Mouse (Mus musculus) neural tube, embryonic 15.5 days (tissue): ENCODE results near the gene Tmem221. TPM values are rescaled to one million over a fixed set of nuclear protein-coding genes. Genes with fewer than 3 reads are reported as not detected.

Experiments
- ATAC-seq: fragments of 200-750 bp; cut with Nextera tagmentation; 2 replicates; pipeline ENCODE4 v1.8.0; 2017; ENCODE audit warnings: mild to moderate bottlenecking, moderate TSS enrichment, moderate library complexity; ENCODE audit not compliant: low FRiP score
- H3K27ac ChIP-seq: fragments of 300-500 bp; sonication (generic); replicated peaks from 2 replicates; pipeline ENCODE4 v1.5.1; 2015; ENCODE audit warnings: mild to moderate bottlenecking, inconsistent platforms
- H3K27me3 ChIP-seq: fragments of 300-500 bp; sonication (generic); replicated peaks from 2 replicates; pipeline ENCODE4 v1.6.1; 2015; ENCODE audit warnings: inconsistent platforms
- H3K36me3 ChIP-seq: fragments of 300-500 bp; sonication (generic); 2 replicates; pipeline ENCODE4 v1.6.1; 2015; ENCODE audit warnings: inconsistent platforms
- H3K4me1 ChIP-seq: fragments of 300-500 bp; sonication (generic); 2 replicates; pipeline ENCODE4 v1.6.1; 2015; ENCODE audit warnings: inconsistent platforms
- H3K4me2 ChIP-seq: fragments of 300-500 bp; sonication (generic); 2 replicates; pipeline ENCODE4 v1.6.1; 2015; ENCODE audit warnings: inconsistent platforms, mild to moderate bottlenecking, moderate library complexity
- H3K4me3 ChIP-seq: fragments of 300-500 bp; sonication (generic); replicated peaks from 2 replicates; pipeline ENCODE4 v1.5.1; 2015; ENCODE audit warnings: mild to moderate bottlenecking, inconsistent platforms
- H3K9ac ChIP-seq: fragments of 300-500 bp; sonication (generic); replicated peaks from 2 replicates; pipeline ENCODE4 v1.6.1; 2015; ENCODE audit warnings: mild to moderate bottlenecking, inconsistent platforms
- H3K9me3 ChIP-seq: fragments of 300-500 bp; sonication (generic); replicated peaks from 2 replicates; pipeline ENCODE4 v1.6.1; 2016; ENCODE audit warnings: inconsistent platforms
- WGBS: fragments of 180-500 bp; shearing (Covaris S2); methylation state at CpG from one replicate; pipeline ENCODE4 v1.1.7; 2015; ENCODE audit warnings: mixed read lengths; 5-methylcytosine and 5-hydroxymethylcytosine counted together
- polyA plus RNA-seq: library from polyadenylated mRNA; unstranded; fragments of >200 nt; fragmentation: Nextera tagmentation; extraction: Ambion mirVana; gene quantifications from 2 replicates; pipeline ENCODE4 v1.2.1, GENCODE M21; 2015

Gene Tmem221
- polyA plus RNA-seq, 1 experiment from 2014 or later = 0.15 TPM

- no peak overlapping the region for H3K27ac ChIP-seq
- peaks cover 80% of the 10 kb centered on the region for H3K27me3 ChIP-seq
- H3K4me3 ChIP-seq = peak overlapping the region; percentile 32
- H3K9ac ChIP-seq = peak overlapping the region; percentile 37
- WGBS = under 1% methylated on average over 33 of the region's 33 CpGs
- peaks cover 19% of the 10 kb centered on the region for H3K4me1 ChIP-seq
- ATAC-seq = peak; percentile 51; the same call in 1 of the 2 replicates
- no peaks in the 10 kb centered on the region for H3K36me3 ChIP-seq
- peak overlapping the region; percentile 56 for H3K4me2 ChIP-seq
- H3K9me3 ChIP-seq = no peaks in the 10 kb centered on the region
Measured at GRCm38 (mm10) chr8:71562751-71563150, 4.1 kb upstream of the Tmem221 start.

- H3K4me1 ChIP-seq = peaks cover 19% of the 10 kb centered on the region
- WGBS = 4% methylated on average over 15 of the region's 15 CpGs
Measured at GRCm38 (mm10) chr8:71561401-71561800, 2.7 kb upstream of the Tmem221 start.

DNA sequence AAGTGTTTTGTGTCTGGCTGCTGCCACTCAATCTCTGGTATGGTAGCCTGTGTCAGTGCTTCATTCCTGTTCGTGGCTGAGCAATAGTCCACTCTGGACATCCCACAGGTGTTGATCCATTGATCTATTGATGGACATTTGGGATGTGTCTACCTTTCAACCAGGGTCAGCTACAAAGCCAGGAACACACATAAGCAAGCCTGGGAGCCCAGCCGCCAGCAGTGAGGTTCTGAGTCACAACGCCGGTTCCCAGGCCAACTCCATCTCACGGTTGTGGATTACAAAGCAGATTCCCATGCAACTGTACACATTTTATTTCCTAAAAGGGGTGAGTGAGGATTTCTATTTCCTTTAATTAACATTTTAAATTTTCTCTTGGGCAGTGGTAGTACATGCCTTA is 2.1 kb upstream of the Tmem221 start:
- no peak for ATAC-seq
- Histone ChIP-seq H3K4me1 (peaks cover 19% of the 10 kb centered on the region), H3K27me3 (peaks cover 85% of the 10 kb centered on the region), H3K4me3 (no peak overlapping the region), H3K9ac (no peak overlapping the region), H3K4me2 (no peak overlapping the region), H3K27ac (no peak overlapping the region), H3K36me3 (no peaks in the 10 kb centered on the region), H3K9me3 (no peaks in the 10 kb centered on the region)
- WGBS = 85% methylated on average over 5 of the region's 5 CpGs

More at GRCm38 (mm10) chr8:71561401-71561800, 2.7 kb upstream of the Tmem221 start:
- Histone ChIP-seq H3K4me3 (no peak overlapping the region), H3K27ac (no peak overlapping the region), H3K36me3 (no peaks in the 10 kb centered on the region), H3K27me3 (peaks cover 85% of the 10 kb centered on the region), H3K9ac (no peak overlapping the region), H3K9me3 (no peaks in the 10 kb centered on the region), H3K4me2 (no peak overlapping the region)
- peak; percentile 34; the same call in 1 of the 2 replicates for ATAC-seq

DNA sequence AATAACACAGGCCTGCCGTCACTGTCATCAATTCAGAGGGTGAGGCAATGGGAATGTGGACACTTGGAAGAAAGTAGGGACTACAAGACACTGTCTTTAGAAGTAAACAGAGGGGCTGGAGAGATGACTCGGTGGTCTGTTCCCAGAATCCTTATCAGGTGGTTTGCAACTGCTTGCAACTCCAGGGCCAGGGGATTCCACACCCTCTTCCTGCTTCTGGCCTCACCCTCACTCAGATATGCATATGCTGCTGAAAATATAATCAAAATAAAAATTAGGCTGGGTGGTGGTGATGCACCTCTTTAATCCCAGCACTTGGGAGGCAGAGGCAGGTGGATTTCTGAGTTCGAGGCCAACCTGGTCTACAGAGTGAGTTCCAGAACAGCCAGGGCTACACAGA is 1.4 kb upstream of the Tmem221 start:
- Histone ChIP-seq H3K9ac (no peak overlapping the region), H3K36me3 (no peaks in the 10 kb centered on the region), H3K4me1 (peaks cover 19% of the 10 kb centered on the region), H3K4me2 (no peak overlapping the region), H3K27me3 (peaks cover 92% of the 10 kb centered on the region), H3K9me3 (no peaks in the 10 kb centered on the region), H3K27ac (no peak overlapping the region), H3K4me3 (no peak overlapping the region)
- no peak for ATAC-seq
- WGBS = 86% methylated on average over 3 of the region's 3 CpGs

GRCm38 (mm10) chr8:71558958-71559690 is 453 bp upstream of the Tmem221 start:
- no peaks in the 10 kb centered on the region for H3K9me3 ChIP-seq
- H3K36me3 ChIP-seq = no peaks in the 10 kb centered on the region
- peaks cover 19% of the 10 kb centered on the region for H3K4me1 ChIP-seq
- peak overlapping the region; percentile 17 for H3K4me3 ChIP-seq
- H3K4me2 ChIP-seq = peak overlapping the region; percentile 49
- H3K27me3 ChIP-seq = peaks cover 88% of the 10 kb centered on the region
- H3K27ac ChIP-seq = no peak overlapping the region
- WGBS = 2% methylated on average over 24 of the region's 24 CpGs
- no peak overlapping the region for H3K9ac ChIP-seq
- ATAC-seq = no peak

GRCm38 (mm10) chr8:71554644-71555043 is 4.0 kb downstream of the Tmem221 start:
- no peaks in the 10 kb centered on the region for H3K36me3 ChIP-seq
- WGBS = 91% methylated on average over 2 of the region's 2 CpGs
- no peak overlapping the region for H3K4me2 ChIP-seq
- H3K9ac ChIP-seq = no peak overlapping the region
- peaks cover 47% of the 10 kb centered on the region for H3K27me3 ChIP-seq
- H3K9me3 ChIP-seq = no peaks in the 10 kb centered on the region
- ATAC-seq = no peak
- H3K27ac ChIP-seq = no peak overlapping the region
- no peak overlapping the region for H3K4me3 ChIP-seq
- H3K4me1 ChIP-seq = peaks cover 10% of the 10 kb centered on the region

DNA sequence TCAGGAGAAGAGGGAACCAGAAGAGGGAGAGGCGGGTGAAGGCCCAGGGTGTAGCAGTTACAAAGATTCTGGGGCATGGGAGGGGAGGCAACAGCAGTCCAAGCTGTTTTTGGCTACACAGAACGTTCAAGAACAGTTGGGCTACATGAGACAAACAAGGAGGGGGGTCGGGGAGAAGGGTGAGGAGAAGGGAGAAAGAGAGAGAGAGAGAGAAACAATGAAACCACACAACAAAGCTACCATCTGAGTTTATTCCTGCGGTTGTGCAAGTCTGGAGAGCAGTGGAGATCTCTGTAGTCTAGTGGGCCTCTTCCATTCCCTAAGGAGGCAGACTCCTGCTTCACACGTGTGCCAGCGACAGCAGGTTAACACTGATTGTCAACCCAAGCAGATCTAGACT is 4.7 kb downstream of the Tmem221 start:
- H3K27ac ChIP-seq = no peak overlapping the region
- no peaks in the 10 kb centered on the region for H3K9me3 ChIP-seq
- H3K27me3 ChIP-seq = peaks cover 40% of the 10 kb centered on the region
- H3K4me1 ChIP-seq = peaks cover 8% of the 10 kb centered on the region
- H3K9ac ChIP-seq = no peak overlapping the region
- no peaks in the 10 kb centered on the region for H3K36me3 ChIP-seq
- ATAC-seq = no peak
- H3K4me3 ChIP-seq = no peak overlapping the region
- 71% methylated on average over 6 of the region's 6 CpGs for WGBS
- no peak overlapping the region for H3K4me2 ChIP-seq

DNA sequence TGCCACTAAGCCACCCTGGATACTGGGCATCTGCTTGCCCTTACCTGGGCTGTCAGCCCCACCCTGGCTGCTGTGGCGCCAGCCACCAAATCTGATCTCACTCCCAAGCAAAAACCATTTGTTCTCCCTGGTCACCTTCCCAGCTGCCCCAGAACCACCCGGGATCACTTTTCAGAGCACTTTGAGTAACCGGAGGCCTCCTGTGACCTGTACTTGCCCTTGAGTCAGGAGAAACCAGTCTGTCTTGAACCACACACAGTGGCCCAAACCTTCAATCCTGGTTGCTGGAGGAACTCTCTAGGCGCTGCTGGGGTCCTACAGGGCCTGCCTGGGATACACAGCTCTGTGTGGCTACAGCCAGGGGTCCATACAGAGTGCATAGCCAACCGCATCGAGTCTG is 5.9 kb downstream of the Tmem221 start:
- no peaks in the 10 kb centered on the region for H3K4me1 ChIP-seq
- H3K4me2 ChIP-seq = no peak overlapping the region
- H3K9me3 ChIP-seq = no peaks in the 10 kb centered on the region
- 74% methylated on average over 6 of the region's 6 CpGs for WGBS
- ATAC-seq = no peak
- peaks cover 28% of the 10 kb centered on the region for H3K27me3 ChIP-seq
- no peak overlapping the region for H3K4me3 ChIP-seq
- H3K36me3 ChIP-seq = peaks cover 10% of the 10 kb centered on the region
- H3K9ac ChIP-seq = no peak overlapping the region
- no peak overlapping the region for H3K27ac ChIP-seq

GRCm38 (mm10) chr8:71550754-71551153 is 7.9 kb downstream of the Tmem221 start:
- Histone ChIP-seq H3K4me2 (no peak overlapping the region), H3K9ac (no peak overlapping the region), H3K36me3 (peaks cover 26% of the 10 kb centered on the region), H3K27me3 (peaks cover 8% of the 10 kb centered on the region), H3K4me1 (no peaks in the 10 kb centered on the region), H3K4me3 (no peak overlapping the region), H3K9me3 (no peaks in the 10 kb centered on the region), H3K27ac (no peak overlapping the region)
- no peak for ATAC-seq
- 75% methylated on average over 7 of the region's 7 CpGs for WGBS

- no peaks in the 10 kb centered on the region for H3K9me3 ChIP-seq
- peaks cover 33% of the 10 kb centered on the region for H3K36me3 ChIP-seq
- no peak overlapping the region for H3K4me3 ChIP-seq
- ATAC-seq = no peak
- 87% methylated on average over 7 of the region's 7 CpGs for WGBS
- no peaks in the 10 kb centered on the region for H3K27me3 ChIP-seq
- H3K4me1 ChIP-seq = peaks cover 17% of the 10 kb centered on the region
- H3K9ac ChIP-seq = no peak overlapping the region
- H3K27ac ChIP-seq = no peak overlapping the region
- H3K4me2 ChIP-seq = no peak overlapping the region
Measured at GRCm38 (mm10) chr8:71547590-71547989, 11.1 kb downstream of the Tmem221 start.

DNA sequence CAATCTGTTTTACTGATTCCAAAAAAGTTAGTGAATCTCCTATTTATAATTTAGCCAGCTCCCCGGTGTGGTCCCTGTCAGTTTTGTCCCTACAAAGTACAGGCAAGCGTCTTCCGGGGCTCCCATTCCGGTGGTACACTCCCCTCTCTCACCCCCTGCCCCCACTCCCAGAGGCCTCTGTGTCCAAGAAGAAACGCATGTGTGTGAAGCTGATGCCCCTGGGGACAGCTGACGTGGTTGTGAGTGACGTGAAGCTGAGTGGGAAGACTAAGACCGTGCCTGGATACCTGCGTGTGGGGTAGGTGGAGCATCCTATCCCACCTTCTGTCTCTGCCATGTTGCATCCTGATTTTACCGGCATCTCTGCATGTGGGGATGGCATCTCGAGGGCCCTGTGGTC is 13.6 kb downstream of the Tmem221 start:
- Histone ChIP-seq H3K27me3 (0 out of 2 replicates have a peak, but pooled peaks cover 4% of the 10 kb centered on the region), H3K36me3 (peaks cover 33% of the 10 kb centered on the region), H3K4me2 (no peak overlapping the region), H3K4me1 (peaks cover 17% of the 10 kb centered on the region), H3K9me3 (no peaks in the 10 kb centered on the region), H3K9ac (no peak overlapping the region), H3K27ac (no peak overlapping the region), H3K4me3 (no peak overlapping the region)
- 93% methylated on average over 11 of the region's 11 CpGs for WGBS
- ATAC-seq = no peak

GRCm38 (mm10) chr8:71543755-71544154 is 14.9 kb downstream of the Tmem221 start:
- H3K9me3 ChIP-seq = no peaks in the 10 kb centered on the region
- peaks cover 17% of the 10 kb centered on the region for H3K4me1 ChIP-seq
- WGBS = 85% methylated on average over 9 of the region's 9 CpGs
- H3K27ac ChIP-seq = no peak overlapping the region
- H3K4me3 ChIP-seq = peak overlapping the region; percentile 94
- 0 out of 2 replicates have a peak, but pooled peaks cover 4% of the 10 kb centered on the region for H3K27me3 ChIP-seq
- peak overlapping the region; percentile 85 for H3K4me2 ChIP-seq
- peaks cover 33% of the 10 kb centered on the region for H3K36me3 ChIP-seq
- peak overlapping the region; percentile 87 for H3K9ac ChIP-seq
- ATAC-seq = no peak
